Mouse (Mus musculus): ENCODE measurements around the gene Gpr179.

- TF ChIP-seq EP300 (IDR thresholded peaks at IDR 0.05; ENCODE audit: low read depth) = no peak
- TF ChIP-seq CTCF (IDR thresholded peaks at IDR 0.05; ENCODE audit: low read depth) = no peak
Measured at GRCm38 (mm10) chr11:97333896-97334295, 18.0 kb downstream of the Gpr179 start.

Measured in heart, postnatal 0 days (tissue).